31 mouse cellular contexts compared by ENCODE assay signal in genomic region chr2:127535363-127535762, GRCm38 (mm10). TPM values are rescaled to one million over a fixed set of nuclear protein-coding genes. Genes with fewer than 3 reads are reported as not detected.
DNase-seq lines count a peak whose midpoint lies in the region.
"Had no signal": no experiment of that assay in that cellular context is flagged by ENCODE, and none has a peak within 500 bp of the region (broad histone marks: within the 10 kb centered on the region; RNA-seq: fewer than 3 reads in every experiment).

No protein-coding gene starts in this region.

- H3K4me1 ChIP-seq in heart, embryonic 10.5 days, result 0 out of 2 replicates have a peak, but pooled peaks cover 2% of the 10 kb centered on the region
- H3K4me1 ChIP-seq: embryonic facial prominence, embryonic 15.5 days; forebrain, embryonic 13.5 days; heart, embryonic 12.5 days; limb, embryonic 13.5 days; liver, embryonic 12.5 days; megakaryocyte, embryonic 14.5 days; midbrain, embryonic 15.5 days had no signal

- peak; percentile 48 for DNase-seq in left cerebral cortex, adult 11 months (ENCODE audit: low spot score)
- no peak for DNase-seq in left cerebral cortex, postnatal 4 days
- DNase-seq in brain, adult 2 months (ENCODE audit: low read depth, low spot score), result peak; percentile 89
- peak; percentile 40 to 85 for DNase-seq in left cerebral cortex, adult 8-10 months (ENCODE audit: low spot score in 2 of 2)
- DNase-seq in right cerebral cortex, postnatal 14 days, result peak; percentile 63
- DNase-seq in heart, postnatal 36 days, result no peak
- no peak for DNase-seq in adrenal gland, adult 18-20 months (ENCODE audit: low spot score in 2 of 2)
- DNase-seq in heart, embryonic 10.5 days (ENCODE audit: low spot score), result no peak
- DNase-seq: adrenal gland, postnatal 36 days; cerebellum, adult 2 months; gastrocnemius, postnatal 10 days; kidney, adult 9 months; kidney, postnatal 10 days; layer of hippocampus, postnatal 36 days; liver, postnatal 0 days; lung, postnatal 36 days; spleen, adult 18-20 months; thymus, adult 18-20 months; thymus, postnatal 36 days had no signal

- H3K27me3 ChIP-seq in heart, embryonic 10.5 days (ENCODE audit: insufficient read depth, poor library complexity, severe bottlenecking), result peaks cover 60% of the 10 kb centered on the region

- no peaks in the 10 kb centered on the region for H3K36me3 ChIP-seq in heart, embryonic 10.5 days
- H3K36me3 ChIP-seq: embryonic facial prominence, embryonic 10.5 days; embryonic facial prominence, embryonic 15.5 days; G1E; heart, embryonic 12.5 days; limb, embryonic 13.5 days; liver, embryonic 12.5 days; midbrain, embryonic 15.5 days had no signal

- H3K4me3 ChIP-seq in heart, embryonic 10.5 days, result no peak overlapping the region
- H3K4me3 ChIP-seq: embryonic facial prominence, embryonic 10.5 days; embryonic facial prominence, embryonic 15.5 days; forebrain, embryonic 13.5 days; heart, embryonic 12.5 days; limb, embryonic 13.5 days; liver, embryonic 12.5 days; megakaryocyte, embryonic 14.5 days; midbrain, embryonic 15.5 days had no signal

- intact Hi-C loops in left cerebral cortex, postnatal 4 days (cut with DNase I), result no loop called here
- intact Hi-C loops in heart, postnatal 36 days (cut with DNase I), result no loop called here

- H3K9me3 ChIP-seq in heart, embryonic 10.5 days, result no peaks in the 10 kb centered on the region
- H3K9me3 ChIP-seq: embryonic facial prominence, embryonic 10.5 days; embryonic facial prominence, embryonic 15.5 days; forebrain, embryonic 13.5 days; G1E; heart, embryonic 12.5 days; limb, embryonic 13.5 days; liver, embryonic 12.5 days; megakaryocyte, embryonic 14.5 days; midbrain, embryonic 15.5 days had no signal

- 70% methylated on average over 9 of the region's 9 CpGs for WGBS in heart, embryonic 10.5 days

- H3K27ac ChIP-seq in heart, embryonic 10.5 days, result no peak overlapping the region
- H3K27ac ChIP-seq: embryonic facial prominence, embryonic 10.5 days; embryonic facial prominence, embryonic 15.5 days; forebrain, embryonic 13.5 days; hindbrain, embryonic 14.5 days; limb, embryonic 13.5 days; liver, embryonic 12.5 days; midbrain, embryonic 15.5 days had no signal

RNA-seq across cellular contexts. Expression of gene Prom2, which starts 5.9 kb away (rescaled TPM):
- total RNA-seq in left cerebral cortex, postnatal 4 days (2021), result not detected
- total RNA-seq in left cerebral cortex, adult 8-10 months (2022), result under 1 TPM; 0.26 to 0.50 (median 0.38) TPM
- total RNA-seq in heart, postnatal 36 days (2021), result under 1 TPM in 1 of 2 experiments, not detected in 1; 0.81 TPM
- total RNA-seq in adrenal gland, adult 18-20 months (2021), result under 1 TPM; 0.46 to 0.70 TPM
- 0.33 and 1.2 TPM in 2 replicates for polyA plus RNA-seq in heart, embryonic 10.5 days (2016; fragmentation: Nextera tagmentation; extraction: Ambion mirVana)
- total RNA-seq: gastrocnemius, postnatal 10 days; neutrophil, adult 5-6 weeks had no signal
- polyA plus RNA-seq: forebrain, embryonic 13.5 days; G1E; liver, embryonic 12.5 days; liver, postnatal 0 days; Patski had no signal

RNA-seq across cellular contexts. Expression of gene Kcnip3, which starts 13.5 kb away (rescaled TPM):
- total RNA-seq in left cerebral cortex, postnatal 4 days (2021), result 10 to 100 TPM; 32.3 to 36.6 TPM
- 100 to 1,000 TPM; 120 to 130 (median 126) TPM for total RNA-seq in left cerebral cortex, adult 8-10 months (2022)
- 1 to 10 TPM in 1 of 2 experiments, under 1 TPM in 1; 0.94 to 1.9 TPM for total RNA-seq in heart, postnatal 36 days (2021)
- total RNA-seq in adrenal gland, adult 18-20 months (2021), result 1 to 10 TPM; 5.3 to 6.0 TPM
- 1.7 and 2.1 TPM in 2 replicates for polyA plus RNA-seq in heart, embryonic 10.5 days (2016; fragmentation: Nextera tagmentation; extraction: Ambion mirVana)
- total RNA-seq: neutrophil, adult 5-6 weeks had no signal

RNA-seq across cellular contexts. Expression of gene Zfp661, which starts 51.5 kb away (rescaled TPM):
- 1 to 10 TPM; 9.2 to 9.5 TPM for total RNA-seq in left cerebral cortex, postnatal 4 days (2021)
- 1 to 10 TPM; 6.7 to 9.4 (median 8.2) TPM for total RNA-seq in left cerebral cortex, adult 8-10 months (2022)
- total RNA-seq in heart, postnatal 36 days (2021), result 1 to 10 TPM; 1.3 to 1.6 TPM
- total RNA-seq in adrenal gland, adult 18-20 months (2021), result 1 to 10 TPM; 2.6 to 3.5 TPM
- polyA plus RNA-seq in heart, embryonic 10.5 days (2016; fragmentation: Nextera tagmentation; extraction: Ambion mirVana), result 2.8 and 4.4 TPM in 2 replicates

RNA-seq across cellular contexts. Expression of gene Mrps5, which starts 51.7 kb away (rescaled TPM):
- total RNA-seq in left cerebral cortex, postnatal 4 days (2021), result 100 to 1,000 TPM; 106 TPM
- 100 to 1,000 TPM in 1 of 4 experiments, 10 to 100 TPM in 3; 91.4 to 102 (median 95.6) TPM for total RNA-seq in left cerebral cortex, adult 8-10 months (2022)
- total RNA-seq in heart, postnatal 36 days (2021), result 10 to 100 TPM; 95.9 to 98.5 TPM
- total RNA-seq in adrenal gland, adult 18-20 months (2021), result 100 to 1,000 TPM; 108 to 114 TPM
- polyA plus RNA-seq in heart, embryonic 10.5 days (2016; fragmentation: Nextera tagmentation; extraction: Ambion mirVana), result 155 and 156 TPM in 2 replicates

Comparison
In these comparisons a context has a peak if more than half of its experiments do, and no peak if none do; other contexts are left out.
1. DNase-seq: peak in left cerebral cortex, adult 11 months (single experiment), brain, adult 2 months (single experiment), left cerebral cortex, adult 8-10 months (2 of 2) and right cerebral cortex, postnatal 14 days (single experiment); none in left cerebral cortex, postnatal 4 days (single experiment), heart, postnatal 36 days (0 of 2), adrenal gland, adult 18-20 months (0 of 2) and heart, embryonic 10.5 days (single experiment).
2. RNA of gene Kcnip3, which starts 13.5 kb away (total RNA-seq): 120 to 130 TPM in left cerebral cortex, adult 8-10 months and 32.3 to 36.6 TPM in left cerebral cortex, postnatal 4 days; 5.3 to 6.0 TPM in adrenal gland, adult 18-20 months and 0.94 to 1.9 TPM in heart, postnatal 36 days; every median in the first group is over 4 times any median in the second.